Mouse (Mus musculus): Measurements from ENCODE around the gene Olfr147. TPM values are rescaled to one million over a fixed set of nuclear protein-coding genes. Genes with fewer than 3 reads are reported as not detected.

Olfr147 gene
- not detected in 2 replicates for polyA plus RNA-seq (2021; fragmentation: Nextera tagmentation)
- long read RNA-seq, experiment 1: 0 reads
- long read RNA-seq, experiment 2: 0 reads

DNA sequence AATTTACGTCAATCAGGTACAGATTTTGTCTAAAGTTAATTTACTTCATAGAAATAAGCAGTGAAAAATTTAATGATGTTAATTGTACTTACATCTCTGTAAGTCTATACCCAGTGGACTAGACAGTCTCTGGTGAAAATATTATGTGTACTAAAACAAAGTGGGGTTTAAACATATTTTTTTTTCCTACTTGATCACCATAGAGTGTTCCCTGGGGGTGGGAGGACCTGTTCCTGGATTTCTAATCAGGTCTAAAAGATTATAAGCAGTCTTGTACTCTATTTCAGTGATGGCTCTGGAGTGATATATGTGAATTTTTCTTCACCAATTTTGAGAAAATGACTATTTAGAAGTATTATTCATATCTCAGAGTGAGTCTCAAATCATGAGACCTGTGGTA lies at the start of gene Olfr147:
Gene Olfr147 (plus strand): TSS at position 301 of the 400 bp plus-strand sequence.

GRCm38 (mm10) chr9:38366596-38366995 lies 34.9 kb upstream of the Olfr147 start, which contains the start of gene Olfr250:
Gene Olfr250 (plus strand): TSS chr9:38366896.

GRCm38 (mm10) chr9:38376786-38377185 lies 24.7 kb upstream of the Olfr147 start, which contains the start of gene Olfr251:
Gene Olfr251 (plus strand): TSS chr9:38377086.

DNA sequence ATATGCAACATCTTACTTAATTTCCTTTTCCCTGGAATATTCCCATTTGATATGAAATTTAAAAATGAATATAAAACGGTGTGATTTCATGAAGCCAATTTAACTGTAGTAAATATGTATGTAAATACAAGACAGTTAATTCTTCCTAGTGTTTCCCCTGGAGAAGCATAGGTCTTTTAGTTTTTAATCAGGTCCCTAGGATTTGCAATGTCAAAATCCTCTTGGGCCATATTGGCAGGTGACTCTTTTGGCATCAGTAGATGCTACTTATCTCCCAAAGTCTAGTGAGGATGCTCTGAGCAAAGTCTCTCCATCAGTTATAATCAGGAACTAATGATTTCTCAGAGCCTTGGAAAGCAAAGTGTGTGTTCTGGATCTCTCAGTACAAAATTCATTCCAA lies 27.7 kb downstream of the Olfr147 start, which contains the start of gene Olfr901:
Gene Olfr901 (plus strand): TSS at position 301 of the 400 bp plus-strand sequence.

DNA sequence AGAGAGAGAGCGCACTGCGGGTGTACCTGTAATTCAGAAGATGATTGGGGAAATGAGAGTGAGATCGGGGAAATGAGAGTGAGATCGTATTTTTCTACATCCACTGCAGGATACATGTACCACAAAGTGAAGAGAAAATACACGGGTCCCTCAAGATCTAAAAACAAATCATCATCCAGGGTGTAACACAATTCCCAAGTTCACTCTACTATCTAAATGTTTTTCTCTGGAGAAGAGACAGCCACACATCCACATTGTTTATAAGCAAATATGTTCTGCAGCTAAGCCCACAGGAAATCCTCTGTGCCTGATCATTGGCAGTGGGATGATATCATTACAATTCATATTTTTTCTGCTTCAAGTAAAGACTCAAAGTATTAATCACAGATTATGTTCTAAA lies 45.9 kb downstream of the Olfr147 start, which contains the start of gene Olfr902:
Gene Olfr902 (plus strand): TSS at position 301 of the 400 bp plus-strand sequence.

Other genes starting within 250 kb of the Olfr147 start
- gene Olfr891, start 220.9 kb upstream of the Olfr147 start, polyA plus RNA-seq (2021; fragmentation: Nextera tagmentation): not detected in 2 replicates
- gene Olfr893, start 193.3 kb upstream of the Olfr147 start, polyA plus RNA-seq (2021; fragmentation: Nextera tagmentation): not detected in 2 replicates
- not detected in 2 replicates for gene Olfr894, start 183.6 kb upstream of the Olfr147 start, polyA plus RNA-seq (2021; fragmentation: Nextera tagmentation)
- not detected in 2 replicates for gene Olfr143, start 148.9 kb upstream of the Olfr147 start, polyA plus RNA-seq (2021; fragmentation: Nextera tagmentation)
- gene Olfr895, start 133.8 kb upstream of the Olfr147 start, polyA plus RNA-seq (2021; fragmentation: Nextera tagmentation): not detected in 2 replicates
- not detected in 2 replicates for gene Olfr896-ps1, start 110.6 kb upstream of the Olfr147 start, polyA plus RNA-seq (2021; fragmentation: Nextera tagmentation)
- gene Olfr25, start 72.6 kb upstream of the Olfr147 start, polyA plus RNA-seq (2021; fragmentation: Nextera tagmentation): not detected in 2 replicates
- gene Olfr898, start 53.3 kb upstream of the Olfr147 start, polyA plus RNA-seq (2021; fragmentation: Nextera tagmentation): not detected in 2 replicates
- not detected in 2 replicates for gene Olfr250, start 34.8 kb upstream of the Olfr147 start, polyA plus RNA-seq (2021; fragmentation: Nextera tagmentation)
- gene Olfr251, start 24.6 kb upstream of the Olfr147 start, polyA plus RNA-seq (2021; fragmentation: Nextera tagmentation): not detected in 2 replicates
- gene Olfr901, start 27.8 kb downstream of the Olfr147 start, polyA plus RNA-seq (2021; fragmentation: Nextera tagmentation): not detected in 2 replicates
- gene Olfr902, start 46.0 kb downstream of the Olfr147 start, polyA plus RNA-seq (2021; fragmentation: Nextera tagmentation): not detected in 2 replicates
- not detected in 2 replicates for gene Olfr904, start 61.4 kb downstream of the Olfr147 start, polyA plus RNA-seq (2021; fragmentation: Nextera tagmentation)
- gene Olfr905, start 69.4 kb downstream of the Olfr147 start, polyA plus RNA-seq (2021; fragmentation: Nextera tagmentation): not detected in 2 replicates
- gene Olfr906, start 85.4 kb downstream of the Olfr147 start, polyA plus RNA-seq (2021; fragmentation: Nextera tagmentation): not detected in 2 replicates
- gene Olfr907, start 94.1 kb downstream of the Olfr147 start, polyA plus RNA-seq (2021; fragmentation: Nextera tagmentation): not detected in 2 replicates
- gene Olfr911-ps1, start 119.9 kb downstream of the Olfr147 start, polyA plus RNA-seq (2021; fragmentation: Nextera tagmentation): not detected in 2 replicates
- gene Olfr910, start 136.2 kb downstream of the Olfr147 start, polyA plus RNA-seq (2021; fragmentation: Nextera tagmentation): not detected in 2 replicates
- gene Olfr912, start 178.5 kb downstream of the Olfr147 start, polyA plus RNA-seq (2021; fragmentation: Nextera tagmentation): not detected in 2 replicates
- not detected in 2 replicates for gene Olfr913, start 191.1 kb downstream of the Olfr147 start, polyA plus RNA-seq (2021; fragmentation: Nextera tagmentation)
- gene Olfr914, start 203.4 kb downstream of the Olfr147 start, polyA plus RNA-seq (2021; fragmentation: Nextera tagmentation): not detected in 2 replicates